Mouse (Mus musculus) CH12.LX (cell line): ENCODE measurements around the gene Gm10643.

ENCODE experiments used
- CTCF ChIP-seq, 2 experiments: IDR thresholded peaks in 1 of 2; conservative IDR thresholded peaks in 1 of 2; 2 replicates each; pipeline ENCODE4 v1.5.1; 2011 to 2012; ENCODE audit warnings: low read depth in 2 of 2, low read length in 2 of 2, improper control_type of control experiment in 1 of 2, inconsistent platforms in 1 of 2, mild to moderate bottlenecking in 1 of 2, moderate library complexity in 1 of 2
- E2F4 ChIP-seq: IDR thresholded peaks from 2 replicates; pipeline ENCODE4 v1.6.1; 2011; ENCODE audit warnings: low read depth, low read length, improper control_type of control experiment; ENCODE audit not compliant: insufficient replicate concordance
- EP300 ChIP-seq: IDR thresholded peaks from 2 replicates; pipeline ENCODE4 v1.6.1; 2011; ENCODE audit warnings: low read length, improper control_type of control experiment
- MAX ChIP-seq: IDR thresholded peaks from 2 replicates; pipeline ENCODE4 v1.6.1; 2011; ENCODE audit warnings: low read length, improper control_type of control experiment
- MAZ ChIP-seq: IDR thresholded peaks from 2 replicates; pipeline ENCODE4 v1.6.1; 2012; ENCODE audit warnings: low read depth, mild to moderate bottlenecking, inconsistent platforms, low read length, improper control_type of control experiment, moderate library complexity
- POLR2A ChIP-seq: IDR thresholded peaks from 2 replicates; pipeline ENCODE4 v1.6.1; 2011; ENCODE audit warnings: low read depth, mild to moderate bottlenecking, improper control_type of control experiment, low read length
- USF1 ChIP-seq: IDR thresholded peaks from 2 replicates; pipeline ENCODE4 v1.6.1; 2014; ENCODE audit warnings: low read depth, mild to moderate bottlenecking, inconsistent platforms, low read length, improper control_type of control experiment

DNA sequence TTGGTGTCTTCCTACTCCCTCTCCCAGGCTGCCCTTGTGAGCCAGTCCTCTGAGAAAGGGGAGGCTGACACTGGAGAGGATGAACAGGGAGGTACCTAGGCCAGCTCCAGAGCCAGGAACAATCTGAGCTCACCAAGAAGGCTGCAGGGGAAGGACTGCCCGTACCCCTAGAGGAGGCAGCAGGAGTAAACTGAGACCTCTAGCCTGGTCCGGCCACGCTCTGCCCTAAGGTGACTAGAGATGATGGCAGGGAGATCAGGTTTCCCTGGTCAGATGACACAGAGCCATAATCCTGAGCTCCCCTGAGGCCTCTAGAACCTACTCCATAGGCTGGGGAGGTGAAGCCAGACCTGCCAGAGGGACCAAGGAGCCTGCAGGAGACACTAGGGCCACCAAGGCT, 11.9 kb upstream of the Gm10643 start:
- no peak for TF ChIP-seq MAX
- TF ChIP-seq CTCF (conservative IDR thresholded peaks at IDR 0.05 in 1 of 2, IDR thresholded peaks at IDR 0.05 in 1 of 2; ENCODE audit: low read depth in 2 of 2, low read length in 2 of 2): no peak
- TF ChIP-seq E2F4: no peak
- no peak for TF ChIP-seq MAZ
- TF ChIP-seq POLR2A: no peak
- no peak for TF ChIP-seq EP300
- no peak for TF ChIP-seq USF1
